10 mouse cellular contexts compared by ENCODE assay signal in genomic region chr16:35200432-35201142, GRCm38 (mm10). TPM values are rescaled to one million over a fixed set of nuclear protein-coding genes. Genes with fewer than 3 reads are reported as not detected.
A peak's percentile ranks its signal among the peaks of the same experiment; 100 is the strongest.
DNase-seq lines count a peak whose midpoint lies in the region; ATAC-seq and TF ChIP-seq lines count a peak whose summit lies in the region.
"Had no signal": no experiment of that assay in that cellular context is flagged by ENCODE, and none has a peak within 500 bp of the region (broad histone marks: within the 10 kb centered on the region; RNA-seq: fewer than 3 reads in every experiment).

No protein-coding gene starts in this region.

- no peaks in the 10 kb centered on the region for H3K36me3 ChIP-seq in forebrain, embryonic 10.5 days (replicated peaks)
- no peaks in the 10 kb centered on the region for H3K36me3 ChIP-seq in forebrain, postnatal 0 days (ENCODE audit: insufficient read depth)
- no peaks in the 10 kb centered on the region for H3K36me3 ChIP-seq in hindbrain, postnatal 0 days (ENCODE audit: insufficient read depth, low read length)

- no peak overlapping the region for H3K4me3 ChIP-seq in forebrain, embryonic 10.5 days
- no peak overlapping the region for H3K4me3 ChIP-seq in forebrain, postnatal 0 days (ENCODE audit: low read depth, low read length)
- no peak overlapping the region for H3K4me3 ChIP-seq in lung, adult 2 months (replicated peaks; ENCODE audit: extremely low read depth, low read depth, low read length)
- H3K4me3 ChIP-seq in hindbrain, postnatal 0 days (ENCODE audit: low read length): no peak overlapping the region
- H3K4me3 ChIP-seq: gastrocnemius, adult 2 months had no signal

- H3K9ac ChIP-seq in forebrain, postnatal 0 days: no peak overlapping the region
- no peak overlapping the region for H3K9ac ChIP-seq in hindbrain, postnatal 0 days (replicated peaks; ENCODE audit: low read length)

- no peak for DNase-seq in forebrain, embryonic 10.5 days (ENCODE audit: extremely low spot score, low spot score)
- no peak for DNase-seq in forebrain, postnatal 0 days
- peak; percentile 21 for DNase-seq in lung, adult 2 months
- no peak for DNase-seq in lung, adult 18-20 months
- DNase-seq in hindbrain, postnatal 0 days (ENCODE audit: low spot score): peak; percentile 44
- peak; percentile 63 for DNase-seq in lung, postnatal 10 days
- DNase-seq in urinary bladder, postnatal 4 days (ENCODE audit: low spot score in 2 of 2): no peak
- DNase-seq in left cerebral cortex, postnatal 36 days (ENCODE audit: low spot score in 2 of 2): no peak
- DNase-seq: gastrocnemius, adult 2 months had no signal

- no peaks in the 10 kb centered on the region for H3K9me3 ChIP-seq in forebrain, embryonic 10.5 days
- H3K9me3 ChIP-seq in forebrain, postnatal 0 days (ENCODE audit: low read length): no peaks in the 10 kb centered on the region
- no peaks in the 10 kb centered on the region for H3K9me3 ChIP-seq in hindbrain, postnatal 0 days (ENCODE audit: low read length)

- H3K27ac ChIP-seq in forebrain, embryonic 10.5 days: 0 out of 2 replicates have a peak overlapping the region, but pooled peaks have one; percentile 48
- no peak overlapping the region for H3K27ac ChIP-seq in forebrain, postnatal 0 days (ENCODE audit: low read depth, low read length)
- 0 out of 2 replicates have a peak overlapping the region, but pooled peaks have one; percentile 11 for H3K27ac ChIP-seq in hindbrain, postnatal 0 days
- H3K27ac ChIP-seq: gastrocnemius, adult 2 months had no signal

- WGBS in forebrain, embryonic 10.5 days: 83% methylated on average over 9 of the region's 9 CpGs
- 80% methylated on average over 9 of the region's 9 CpGs for WGBS in forebrain, postnatal 0 days
- 59% methylated on average over 9 of the region's 9 CpGs for WGBS in lung, adult 2 months
- 64% methylated on average over 9 of the region's 9 CpGs for WGBS in hindbrain, postnatal 0 days

- TF ChIP-seq CTCF in forebrain, postnatal 0 days (IDR thresholded peaks at IDR 0.05; ENCODE audit: low read depth): no peak
- TF ChIP-seq CTCF in lung, adult 2 months (IDR thresholded peaks at IDR 0.05; ENCODE audit: insufficient read depth, low read length): no peak
- TF ChIP-seq CTCF in hindbrain, postnatal 0 days (IDR thresholded peaks at IDR 0.05; ENCODE audit: low read depth): no peak

- ATAC-seq in forebrain, postnatal 0 days: no peak
- ATAC-seq in hindbrain, postnatal 0 days: no peak
- ATAC-seq: activated CD4-positive, CD25-positive, alpha-beta regulatory T cell, adult 4 months had no signal

- peaks cover 31% of the 10 kb centered on the region for H3K4me1 ChIP-seq in forebrain, embryonic 10.5 days
- no peaks in the 10 kb centered on the region for H3K4me1 ChIP-seq in forebrain, postnatal 0 days (ENCODE audit: insufficient read depth)
- H3K4me1 ChIP-seq in lung, adult 2 months (ENCODE audit: control insufficient read depth, insufficient read depth, low read length): peaks cover 7% of the 10 kb centered on the region
- H3K4me1 ChIP-seq in hindbrain, postnatal 0 days (ENCODE audit: insufficient read depth, low read length): peaks cover 8% of the 10 kb centered on the region

- TF ChIP-seq POLR2A in lung, adult 2 months (IDR thresholded peaks at IDR 0.05; ENCODE audit: borderline replicate concordance, extremely low read depth, low read depth, low read length): no peak

- no peak overlapping the region for H3K4me2 ChIP-seq in forebrain, postnatal 0 days (ENCODE audit: low read depth)
- H3K4me2 ChIP-seq in hindbrain, postnatal 0 days (ENCODE audit: low read depth, low read length): no peak overlapping the region

- H3K27me3 ChIP-seq in forebrain, embryonic 10.5 days (ENCODE audit: poor library complexity, severe bottlenecking): no peaks in the 10 kb centered on the region
- no peaks in the 10 kb centered on the region for H3K27me3 ChIP-seq in forebrain, postnatal 0 days (ENCODE audit: insufficient read depth, low read length)
- H3K27me3 ChIP-seq in hindbrain, postnatal 0 days (ENCODE audit: insufficient read depth, low read length): no peaks in the 10 kb centered on the region

- intact Hi-C loops in left cerebral cortex, postnatal 36 days (cut with DNase I): no loop called here

RNA-seq across cellular contexts. Expression of gene Adcy5, which starts 45.9 kb away (rescaled TPM):
- polyA plus RNA-seq in forebrain, embryonic 10.5 days (2016; fragmentation: Nextera tagmentation; extraction: Ambion mirVana): 0.64 and 0.67 TPM in 2 replicates
- total RNA-seq in forebrain, postnatal 0 days (2014; rRNA removed): 52.7 and 57.8 TPM in 2 replicates
- polyA plus RNA-seq in forebrain, postnatal 0 days (2015; fragmentation: Nextera tagmentation; extraction: Ambion mirVana): 5.8 and 7.0 TPM in 2 replicates
- polyA plus RNA-seq in lung, adult 2 months (2012; rRNA removed): 17.5 and 18.3 TPM in 2 replicates
- 82.7 and 85.5 TPM in 2 replicates for total RNA-seq in hindbrain, postnatal 0 days (2014; rRNA removed)
- 5.7 and 6.3 TPM in 2 replicates for polyA plus RNA-seq in hindbrain, postnatal 0 days (2015; fragmentation: Nextera tagmentation; extraction: Ambion mirVana)
- total RNA-seq in left cerebral cortex, postnatal 36 days (2021): 100 to 1,000 TPM; 123 to 144 TPM

Comparison
In these comparisons a context has a peak if more than half of its experiments do, and no peak if none do; other contexts are left out.
1. DNase-seq: peak in lung, adult 2 months (single experiment), hindbrain, postnatal 0 days (single experiment) and lung, postnatal 10 days (single experiment); none in forebrain, embryonic 10.5 days (single experiment), forebrain, postnatal 0 days (single experiment), lung, adult 18-20 months (0 of 2), urinary bladder, postnatal 4 days (0 of 2) and left cerebral cortex, postnatal 36 days (0 of 2).